ENCODE assay signal across 25 mouse cellular contexts in genomic region chr1:24267022-24267421, GRCm38 (mm10).
"Had no signal": no experiment of that assay in that cellular context is flagged by ENCODE, and none has a peak within 500 bp of the region (broad histone marks: within the 10 kb centered on the region; RNA-seq: fewer than 3 reads in every experiment).

No protein-coding gene starts in this region.

- DNase-seq: gastrocnemius, adult 2 months; gastrocnemius, postnatal 10 days; gastrocnemius, postnatal 25 days; heart, adult 18-20 months; heart, postnatal 10 days; heart, postnatal 4 days; kidney, adult 18-20 months; kidney, adult 8-10 months; kidney, postnatal 10 days; kidney, postnatal 25 days; kidney, postnatal 4 days; left cerebral cortex, postnatal 4 days had no signal

- H3K9ac ChIP-seq: heart, embryonic 12.5 days; hindbrain, embryonic 12.5 days; hindbrain, embryonic 14.5 days; intestine, embryonic 15.5 days; limb, embryonic 13.5 days; limb, embryonic 15.5 days had no signal

- H3K27me3 ChIP-seq: heart, embryonic 12.5 days; hindbrain, embryonic 12.5 days; intestine, embryonic 15.5 days; limb, embryonic 13.5 days; limb, embryonic 15.5 days had no signal

- ATAC-seq: hindbrain, embryonic 16.5 days; inflammation-experienced regulatory T-cells, adult 6 months; intestine, embryonic 15.5 days; intestine, postnatal 0 days had no signal

- H3K36me3 ChIP-seq: heart, embryonic 10.5 days; heart, embryonic 12.5 days; hindbrain, embryonic 10.5 days; hindbrain, embryonic 12.5 days; intestine, embryonic 15.5 days; limb, embryonic 13.5 days; limb, embryonic 15.5 days had no signal

- H3K4me2 ChIP-seq: heart, embryonic 12.5 days; hindbrain, embryonic 12.5 days; hindbrain, embryonic 14.5 days; intestine, embryonic 15.5 days; limb, embryonic 13.5 days; limb, embryonic 15.5 days had no signal

- H3K9me3 ChIP-seq: heart, embryonic 10.5 days; heart, embryonic 12.5 days; hindbrain, embryonic 10.5 days; hindbrain, embryonic 12.5 days; intestine, embryonic 15.5 days; limb, embryonic 13.5 days; limb, embryonic 15.5 days had no signal

- H3K27ac ChIP-seq: gastrocnemius, adult 2 months; heart, embryonic 10.5 days; hindbrain, embryonic 10.5 days; hindbrain, embryonic 12.5 days; hindbrain, embryonic 14.5 days; intestine, embryonic 15.5 days; layer of hippocampus, adult 2 months; left cerebral cortex, adult 2 months; limb, embryonic 13.5 days; limb, embryonic 15.5 days had no signal

- H3K4me1 ChIP-seq: heart, embryonic 10.5 days; heart, embryonic 12.5 days; hindbrain, embryonic 12.5 days; intestine, embryonic 15.5 days; limb, embryonic 13.5 days; limb, embryonic 15.5 days had no signal

- H3K4me3 ChIP-seq: gastrocnemius, adult 2 months; heart, embryonic 10.5 days; heart, embryonic 12.5 days; hindbrain, embryonic 10.5 days; hindbrain, embryonic 12.5 days; intestine, embryonic 15.5 days; layer of hippocampus, adult 2 months; left cerebral cortex, adult 2 months; limb, embryonic 13.5 days; limb, embryonic 15.5 days had no signal
